Mouse (Mus musculus): Measurements from ENCODE around the gene Wwox.

GRCm38 (mm10) chr8:114554966-114555365 is 115.5 kb downstream of the Wwox start:
- TF ChIP-seq CTCF (IDR thresholded peaks at IDR 0.05; ENCODE audit: insufficient read depth, low read depth, low read length): no peak
- no peak for TF ChIP-seq POLR2A (IDR thresholded peaks at IDR 0.05; ENCODE audit: insufficient read depth, low read depth, low read length)
